7 mouse cellular contexts compared by ENCODE assay signal in genomic region chr11:100623867-100624266, GRCm38 (mm10). TPM values are rescaled to one million over a fixed set of nuclear protein-coding genes. Genes with fewer than 3 reads are reported as not detected.
DNase-seq lines count a peak whose midpoint lies in the region; ATAC-seq and TF ChIP-seq lines count a peak whose summit lies in the region.

No protein-coding gene starts in this region.

- peak overlapping the region; percentile 37; a peak in 2 of 4 replicates for H3K27ac ChIP-seq in heart, embryonic 14.5 days (replicated peaks in 1 of 2; ENCODE audit: control insufficient read depth in 1 of 2, insufficient read depth in 1 of 2, low read depth in 2 of 2, low read length in 2 of 2)
- H3K27ac ChIP-seq in macrophage, result peak overlapping the region; percentile 98
- no peak overlapping the region for H3K27ac ChIP-seq in testis, adult 2 months (ENCODE audit: control insufficient read depth, insufficient read depth, low read depth, low read length)

- peaks cover 38% of the 10 kb centered on the region for H3K79me2 ChIP-seq in macrophage (ENCODE audit: inconsistent target)

- DNase-seq in A20 (ENCODE audit: low read depth, low spot score), result peak; percentile 51
- DNase-seq in Muller cell, postnatal 12 days (ENCODE audit: inconsistent ontology term), result peak; percentile 40
- peak; percentile 72 to 81 for DNase-seq in kidney, postnatal 25 days
- no peak for DNase-seq in layer of hippocampus, adult 11-12 months (ENCODE audit: low spot score)

- no peaks in the 10 kb centered on the region for H3K27me3 ChIP-seq in heart, embryonic 14.5 days (ENCODE audit: control insufficient read depth, insufficient read depth, low read length)
- no peaks in the 10 kb centered on the region for H3K27me3 ChIP-seq in testis, adult 2 months (ENCODE audit: control insufficient read depth, insufficient read depth, low read length)

- no peak for ATAC-seq in heart, embryonic 14.5 days (ENCODE audit: insufficient number of reproducible peaks, insufficient read depth, low FRiP score, low read depth)

- peak overlapping the region in 1 of 2 experiments; percentile 76; a peak in 2 of 4 replicates for H3K4me3 ChIP-seq in heart, embryonic 14.5 days (ENCODE audit: control insufficient read depth in 1 of 2, insufficient read depth in 1 of 2, low read depth in 1 of 2, low read length in 2 of 2)
- peak overlapping the region; percentile 98 for H3K4me3 ChIP-seq in macrophage (ENCODE audit: inconsistent target)
- H3K4me3 ChIP-seq in testis, adult 2 months (ENCODE audit: control insufficient read depth, low read depth, low read length), result peak overlapping the region; percentile 1

- no peak for TF ChIP-seq CTCF in testis, adult 2 months (IDR thresholded peaks at IDR 0.05; ENCODE audit: control insufficient read depth, insufficient read depth, insufficient replicate concordance, low read depth, low read length)

- no peak for TF ChIP-seq POLR2A in testis, adult 2 months (IDR thresholded peaks at IDR 0.05; ENCODE audit: control insufficient read depth, low read depth, low read length)

- H3K4me2 ChIP-seq in heart, embryonic 14.5 days (ENCODE audit: low read length), result peak overlapping the region; percentile 69

- peaks cover 26% of the 10 kb centered on the region for H3K36me3 ChIP-seq in heart, embryonic 14.5 days (ENCODE audit: control insufficient read depth, insufficient read depth, low read length)
- peaks cover 21% of the 10 kb centered on the region for H3K36me3 ChIP-seq in macrophage (ENCODE audit: inconsistent target)
- no peaks in the 10 kb centered on the region for H3K36me3 ChIP-seq in testis, adult 2 months (ENCODE audit: control insufficient read depth, insufficient read depth, low read length)

- WGBS in heart, embryonic 14.5 days, result 44% methylated on average over 5 of the region's 5 CpGs
- WGBS in macrophage (ENCODE audit: missing documents), result 58% methylated on average over 5 of the region's 5 CpGs

- H3K9ac ChIP-seq in heart, embryonic 14.5 days (ENCODE audit: low read length), result peak overlapping the region; percentile 90

- H3K4me1 ChIP-seq in heart, embryonic 14.5 days (ENCODE audit: control insufficient read depth in 2 of 2, insufficient read depth in 2 of 2, low read length in 2 of 2), result peaks cover 10 to 23% of the 10 kb centered on the region in 2 experiments
- H3K4me1 ChIP-seq in testis, adult 2 months (ENCODE audit: control insufficient read depth, insufficient read depth, low read length), result peaks cover 2% of the 10 kb centered on the region; the same call in 1 of the 2 replicates

- H3K9me3 ChIP-seq in heart, embryonic 14.5 days (ENCODE audit: control insufficient read depth, low read length), result no peaks in the 10 kb centered on the region

RNA-seq across cellular contexts. Expression of gene Dnajc7, which starts 3.9 kb away (rescaled TPM):
- 66.4 and 69.6 TPM in 2 replicates for polyA plus RNA-seq in heart, embryonic 14.5 days (2014; fragmentation: Nextera tagmentation; extraction: Ambion mirVana)
- total RNA-seq in macrophage (2018; cell fraction: chromatin; rRNA removed), result 100 to 1,000 TPM; 165 to 694 (median 511) TPM
- total RNA-seq in macrophage (2018; cell fraction: cytosol; rRNA removed), result 100 to 1,000 TPM in 20 of 26 experiments, 10 to 100 TPM in 6; 82.7 to 154 (median 113) TPM
- 100 to 1,000 TPM; 124 to 407 (median 282) TPM for total RNA-seq in macrophage (2018; cell fraction: nucleus; rRNA removed)
- polyA plus RNA-seq in macrophage (2018), result 134 to 172 TPM (median 137 TPM) in 3 replicates
- 104 and 150 TPM in 2 replicates for polyA plus RNA-seq in testis, adult 2 months (2012; rRNA removed)

RNA-seq across cellular contexts. Expression of gene Nkiras2, which starts 4.8 kb away (rescaled TPM):
- polyA plus RNA-seq in heart, embryonic 14.5 days (2014; fragmentation: Nextera tagmentation; extraction: Ambion mirVana), result 76.6 and 81.1 TPM in 2 replicates
- 10 to 100 TPM in 22 of 26 experiments, 1 to 10 TPM in 4; 4.4 to 64.4 (median 24.7) TPM for total RNA-seq in macrophage (2018; cell fraction: chromatin; rRNA removed)
- 10 to 100 TPM; 33.0 to 70.9 (median 60.9) TPM for total RNA-seq in macrophage (2018; cell fraction: cytosol; rRNA removed)
- 10 to 100 TPM; 11.7 to 72.5 (median 38.1) TPM for total RNA-seq in macrophage (2018; cell fraction: nucleus; rRNA removed)
- 44.7 to 60.7 TPM (median 47.9 TPM) in 3 replicates for polyA plus RNA-seq in macrophage (2018)
- polyA plus RNA-seq in testis, adult 2 months (2012; rRNA removed), result 245 and 266 TPM in 2 replicates

RNA-seq across cellular contexts. Expression of gene Cnp, which starts 49.2 kb away (rescaled TPM):
- 19.2 and 20.8 TPM in 2 replicates for polyA plus RNA-seq in heart, embryonic 14.5 days (2014; fragmentation: Nextera tagmentation; extraction: Ambion mirVana)
- 10 to 100 TPM in 5 of 26 experiments, 1 to 10 TPM in 19, under 1 TPM in 2; 0.87 to 13.2 (median 4.0) TPM for total RNA-seq in macrophage (2018; cell fraction: chromatin; rRNA removed)
- 100 to 1,000 TPM in 1 of 26 experiments, 10 to 100 TPM in 25; 28.5 to 108 (median 51.6) TPM for total RNA-seq in macrophage (2018; cell fraction: cytosol; rRNA removed)
- 10 to 100 TPM in 22 of 26 experiments, 1 to 10 TPM in 4; 6.2 to 65.2 (median 21.2) TPM for total RNA-seq in macrophage (2018; cell fraction: nucleus; rRNA removed)
- 26.5 to 58.0 TPM (median 47.3 TPM) in 3 replicates for polyA plus RNA-seq in macrophage (2018)
- 3.3 and 3.7 TPM in 2 replicates for polyA plus RNA-seq in testis, adult 2 months (2012; rRNA removed)
